Mouse (Mus musculus) adrenal gland, postnatal 25 days (tissue): ENCODE results near the gene Spred2. TPM values are rescaled to one million over a fixed set of nuclear protein-coding genes. Genes with fewer than 3 reads are reported as not detected.

ENCODE experiments used
- DNase-seq: peaks from one replicate; pipeline ENCODE4 v3.0.0; 2021; ENCODE audit warnings: mixed read lengths
- long read RNA-seq: library from polyadenylated mRNA; stranded (forward); transcript quantifications from one replicate; pipeline ENCODE4 v2.0.0, GENCODE M21; 2021
- total RNA-seq: library from RNA; stranded (reverse); gene quantifications from 2 replicates; pipeline ENCODE4 v1.2.3, GENCODE M21; 2021

Gene Spred2
- total RNA-seq = 30.1 and 34.5 TPM in 2 replicates
- long read RNA-seq, partial matches to known transcripts = 0 of 3 reads
- long read RNA-seq, other reads (novel, unspliced or antisense) = 3 of 3 reads

GRCm38 (mm10) chr11:19923888-19924756 is at the start of gene Spred2:
Gene Spred2 (plus strand): TSS chr11:19924375.
- DNase-seq = peak; percentile 83

- no peak for DNase-seq
Measured at GRCm38 (mm10) chr11:19875551-19875950, 48.6 kb upstream of the Spred2 start.

GRCm38 (mm10) chr11:19875964-19876363 is 48.2 kb upstream of the Spred2 start:
- no peak for DNase-seq

GRCm38 (mm10) chr11:19877239-19877915 is 46.8 kb upstream of the Spred2 start:
- DNase-seq = no peak

- DNase-seq = no peak
Measured at GRCm38 (mm10) chr11:19881342-19881741, 42.8 kb upstream of the Spred2 start.

- DNase-seq = no peak
Measured at GRCm38 (mm10) chr11:19890700-19891406, 33.3 kb upstream of the Spred2 start.

GRCm38 (mm10) chr11:19893233-19893632 is 30.9 kb upstream of the Spred2 start:
- DNase-seq = no peak

- no peak for DNase-seq
Measured at GRCm38 (mm10) chr11:19899621-19900020, 24.6 kb upstream of the Spred2 start.

- DNase-seq = no peak
Measured at GRCm38 (mm10) chr11:19900712-19901111, 23.5 kb upstream of the Spred2 start.

GRCm38 (mm10) chr11:19911216-19911615 is 13.0 kb upstream of the Spred2 start:
- no peak for DNase-seq

- no peak for DNase-seq
Measured at GRCm38 (mm10) chr11:19912179-19912578, 12.0 kb upstream of the Spred2 start.

- no peak for DNase-seq
Measured at GRCm38 (mm10) chr11:19912661-19913060, 11.5 kb upstream of the Spred2 start.

- DNase-seq = peak; percentile 58
Measured at GRCm38 (mm10) chr11:19913761-19914160, 10.4 kb upstream of the Spred2 start.

- no peak for DNase-seq
Measured at GRCm38 (mm10) chr11:19917381-19918245, 6.6 kb upstream of the Spred2 start.

- no peak for DNase-seq
Measured at GRCm38 (mm10) chr11:19918246-19918540, 6.0 kb upstream of the Spred2 start.

GRCm38 (mm10) chr11:19919460-19919784 is 4.8 kb upstream of the Spred2 start:
- DNase-seq = peak; percentile 22

GRCm38 (mm10) chr11:19919785-19920671 is 4.1 kb upstream of the Spred2 start:
- DNase-seq = peak; percentile 84

- DNase-seq = no peak
Measured at GRCm38 (mm10) chr11:19921723-19922122, 2.5 kb upstream of the Spred2 start.

- no peak for DNase-seq
Measured at GRCm38 (mm10) chr11:19922208-19922607, 2.0 kb upstream of the Spred2 start.

- DNase-seq = no peak
Measured at GRCm38 (mm10) chr11:19924757-19925148, 578 bp downstream of the Spred2 start.
